Mouse (Mus musculus): ENCODE measurements around the gene Shb. TPM values are rescaled to one million over a fixed set of nuclear protein-coding genes. Genes with fewer than 3 reads are reported as not detected.
A peak's percentile ranks its signal among the peaks of the same experiment; 100 is the strongest.

The Shb gene
- polyA plus RNA-seq, 1 experiment from 2014 or later = 7.5 TPM

GRCm38 (mm10) chr4:45503380-45503779 is 28.9 kb downstream of the Shb start:
- Histone ChIP-seq H3K9ac (ENCODE audit: low read length) (no peak overlapping the region), H3K4me3 (ENCODE audit: low read depth, low read length) (no peak overlapping the region), H3K4me2 (ENCODE audit: low read depth) (no peak overlapping the region), H3K4me1 (ENCODE audit: control insufficient read depth, insufficient read depth, low read length) (peaks cover 34% of the 10 kb centered on the region), H3K27ac (ENCODE audit: low read depth, low read length) (no peak overlapping the region), H3K9me3 (ENCODE audit: control insufficient read depth, low read length) (no peaks in the 10 kb centered on the region), H3K27me3 (ENCODE audit: control insufficient read depth, insufficient read depth, low read length) (no peaks in the 10 kb centered on the region), H3K36me3 (ENCODE audit: control insufficient read depth, insufficient read depth, low read length) (no peaks in the 10 kb centered on the region)
- DNase-seq (ENCODE audit: low spot score) = no peak
- 61% methylated on average over 6 of the region's 6 CpGs for WGBS
- no peak for ATAC-seq (ENCODE audit: insufficient read depth, low FRiP score, low TSS enrichment)

GRCm38 (mm10) chr4:45502002-45502401 is 30.3 kb downstream of the Shb start:
- ATAC-seq (ENCODE audit: insufficient read depth, low FRiP score, low TSS enrichment) (no peak), DNase-seq (ENCODE audit: low spot score) (no peak)
- Histone ChIP-seq H3K9ac (ENCODE audit: low read length) (no peak overlapping the region), H3K9me3 (ENCODE audit: control insufficient read depth, low read length) (no peaks in the 10 kb centered on the region), H3K4me3 (ENCODE audit: low read depth, low read length) (no peak overlapping the region), H3K27me3 (ENCODE audit: control insufficient read depth, insufficient read depth, low read length) (no peaks in the 10 kb centered on the region), H3K4me1 (ENCODE audit: control insufficient read depth, insufficient read depth, low read length) (peaks cover 41% of the 10 kb centered on the region), H3K36me3 (ENCODE audit: control insufficient read depth, insufficient read depth, low read length) (no peaks in the 10 kb centered on the region), H3K4me2 (ENCODE audit: low read depth) (no peak overlapping the region), H3K27ac (ENCODE audit: low read depth, low read length) (no peak overlapping the region)
- 80% methylated on average over 9 of the region's 9 CpGs for WGBS

- Histone ChIP-seq H3K36me3 (ENCODE audit: control insufficient read depth, insufficient read depth, low read length) (no peaks in the 10 kb centered on the region), H3K9ac (ENCODE audit: low read length) (no peak overlapping the region), H3K27me3 (ENCODE audit: control insufficient read depth, insufficient read depth, low read length) (no peaks in the 10 kb centered on the region), H3K4me1 (ENCODE audit: control insufficient read depth, insufficient read depth, low read length) (peaks cover 36% of the 10 kb centered on the region), H3K27ac (ENCODE audit: low read depth, low read length) (no peak overlapping the region), H3K9me3 (ENCODE audit: control insufficient read depth, low read length) (no peaks in the 10 kb centered on the region), H3K4me3 (ENCODE audit: low read depth, low read length) (no peak overlapping the region), H3K4me2 (ENCODE audit: low read depth) (no peak overlapping the region)
- DNase-seq (ENCODE audit: low spot score) (no peak), ATAC-seq (ENCODE audit: insufficient read depth, low FRiP score, low TSS enrichment) (no peak)
- WGBS = 67% methylated on average over 8 of the region's 8 CpGs
Observed at GRCm38 (mm10) chr4:45500381-45500780, 31.9 kb downstream of the Shb start.

- no peaks in the 10 kb centered on the region for H3K36me3 ChIP-seq (ENCODE audit: control insufficient read depth, insufficient read depth, low read length)
- H3K9ac ChIP-seq (ENCODE audit: low read length) = no peak overlapping the region
- peaks cover 41% of the 10 kb centered on the region for H3K4me1 ChIP-seq (ENCODE audit: control insufficient read depth, insufficient read depth, low read length)
- H3K27ac ChIP-seq (ENCODE audit: low read depth, low read length) = 0 out of 2 replicates have a peak overlapping the region, but pooled peaks have one; percentile 21
- DNase-seq (ENCODE audit: low spot score) (no peak), ATAC-seq (ENCODE audit: insufficient read depth, low FRiP score, low TSS enrichment) (no peak)
- H3K9me3 ChIP-seq (ENCODE audit: control insufficient read depth, low read length) = no peaks in the 10 kb centered on the region
- WGBS = 7% methylated on average over 10 of the region's 10 CpGs
- no peak overlapping the region for H3K4me3 ChIP-seq (ENCODE audit: low read depth, low read length)
- 0 out of 2 replicates have a peak overlapping the region, but pooled peaks have one; percentile 3 for H3K4me2 ChIP-seq (ENCODE audit: low read depth)
- no peaks in the 10 kb centered on the region for H3K27me3 ChIP-seq (ENCODE audit: control insufficient read depth, insufficient read depth, low read length)
Observed at GRCm38 (mm10) chr4:45499556-45499955, 32.7 kb downstream of the Shb start.

- Histone ChIP-seq H3K9me3 (ENCODE audit: control insufficient read depth, low read length) (no peaks in the 10 kb centered on the region), H3K4me3 (ENCODE audit: low read depth, low read length) (no peak overlapping the region), H3K4me2 (ENCODE audit: low read depth) (0 out of 2 replicates have a peak overlapping the region, but pooled peaks have one; percentile 3), H3K27me3 (ENCODE audit: control insufficient read depth, insufficient read depth, low read length) (no peaks in the 10 kb centered on the region), H3K36me3 (ENCODE audit: control insufficient read depth, insufficient read depth, low read length) (no peaks in the 10 kb centered on the region), H3K9ac (ENCODE audit: low read length) (no peak overlapping the region), H3K27ac (ENCODE audit: low read depth, low read length) (no peak overlapping the region), H3K4me1 (ENCODE audit: control insufficient read depth, insufficient read depth, low read length) (peaks cover 46% of the 10 kb centered on the region)
- ATAC-seq (ENCODE audit: insufficient read depth, low FRiP score, low TSS enrichment) = 0 out of 2 replicates have a peak, but pooled peaks have one; percentile 26
- no peak for DNase-seq (ENCODE audit: low spot score)
- 8% methylated on average over 6 of the region's 6 CpGs for WGBS
Observed at GRCm38 (mm10) chr4:45499081-45499480, 33.2 kb downstream of the Shb start.

- H3K27ac ChIP-seq (ENCODE audit: low read depth, low read length) = peak overlapping the region; percentile 1; the same call in 1 of the 2 replicates
- no peak overlapping the region for H3K4me2 ChIP-seq (ENCODE audit: low read depth)
- H3K4me3 ChIP-seq (ENCODE audit: low read depth, low read length) = no peak overlapping the region
- no peak for DNase-seq (ENCODE audit: low spot score)
- 48% methylated on average over 5 of the region's 5 CpGs for WGBS
- H3K9ac ChIP-seq (ENCODE audit: low read length) = no peak overlapping the region
- peaks cover 52% of the 10 kb centered on the region for H3K4me1 ChIP-seq (ENCODE audit: control insufficient read depth, insufficient read depth, low read length)
- ATAC-seq (ENCODE audit: insufficient read depth, low FRiP score, low TSS enrichment) = no peak
- no peaks in the 10 kb centered on the region for H3K27me3 ChIP-seq (ENCODE audit: control insufficient read depth, insufficient read depth, low read length)
- H3K9me3 ChIP-seq (ENCODE audit: control insufficient read depth, low read length) = no peaks in the 10 kb centered on the region
- H3K36me3 ChIP-seq (ENCODE audit: control insufficient read depth, insufficient read depth, low read length) = no peaks in the 10 kb centered on the region
Observed at GRCm38 (mm10) chr4:45498345-45498744, 33.9 kb downstream of the Shb start.

GRCm38 (mm10) chr4:45497282-45497681 is 35.0 kb downstream of the Shb start:
- no peaks in the 10 kb centered on the region for H3K36me3 ChIP-seq (ENCODE audit: control insufficient read depth, insufficient read depth, low read length)
- 0 out of 2 replicates have a peak overlapping the region, but pooled peaks have one; percentile 34 for H3K27ac ChIP-seq (ENCODE audit: low read depth, low read length)
- ATAC-seq (ENCODE audit: insufficient read depth, low FRiP score, low TSS enrichment) (0 out of 2 replicates have a peak, but pooled peaks have one; percentile 21), DNase-seq (ENCODE audit: low spot score) (peak; percentile 42)
- H3K4me3 ChIP-seq (ENCODE audit: low read depth, low read length) = no peak overlapping the region
- no peak overlapping the region for H3K4me2 ChIP-seq (ENCODE audit: low read depth)
- H3K9ac ChIP-seq (ENCODE audit: low read length) = no peak overlapping the region; the same call in 1 of the 2 replicates
- no peaks in the 10 kb centered on the region for H3K9me3 ChIP-seq (ENCODE audit: control insufficient read depth, low read length)
- H3K27me3 ChIP-seq (ENCODE audit: control insufficient read depth, insufficient read depth, low read length) = no peaks in the 10 kb centered on the region
- 22% methylated on average over 6 of the region's 6 CpGs for WGBS
- peaks cover 63% of the 10 kb centered on the region for H3K4me1 ChIP-seq (ENCODE audit: control insufficient read depth, insufficient read depth, low read length)

GRCm38 (mm10) chr4:45495531-45496201 is 36.6 kb downstream of the Shb start:
- Histone ChIP-seq H3K9ac (ENCODE audit: low read length) (no peak overlapping the region), H3K4me1 (ENCODE audit: control insufficient read depth, insufficient read depth, low read length) (peaks cover 75% of the 10 kb centered on the region), H3K4me3 (ENCODE audit: low read depth, low read length) (no peak overlapping the region), H3K27ac (ENCODE audit: low read depth, low read length) (no peak overlapping the region), H3K4me2 (ENCODE audit: low read depth) (no peak overlapping the region), H3K36me3 (ENCODE audit: control insufficient read depth, insufficient read depth, low read length) (no peaks in the 10 kb centered on the region), H3K9me3 (ENCODE audit: control insufficient read depth, low read length) (no peaks in the 10 kb centered on the region), H3K27me3 (ENCODE audit: control insufficient read depth, insufficient read depth, low read length) (no peaks in the 10 kb centered on the region)
- WGBS = 49% methylated on average over 8 of the region's 8 CpGs
- ATAC-seq (ENCODE audit: insufficient read depth, low FRiP score, low TSS enrichment) (no peak), DNase-seq (ENCODE audit: low spot score) (no peak)

GRCm38 (mm10) chr4:45493786-45494400 is 38.4 kb downstream of the Shb start:
- no peak for ATAC-seq (ENCODE audit: insufficient read depth, low FRiP score, low TSS enrichment)
- Histone ChIP-seq H3K4me2 (ENCODE audit: low read depth) (no peak overlapping the region), H3K27me3 (ENCODE audit: control insufficient read depth, insufficient read depth, low read length) (no peaks in the 10 kb centered on the region), H3K9ac (ENCODE audit: low read length) (no peak overlapping the region), H3K4me3 (ENCODE audit: low read depth, low read length) (no peak overlapping the region), H3K27ac (ENCODE audit: low read depth, low read length) (no peak overlapping the region), H3K36me3 (ENCODE audit: control insufficient read depth, insufficient read depth, low read length) (no peaks in the 10 kb centered on the region), H3K4me1 (ENCODE audit: control insufficient read depth, insufficient read depth, low read length) (peaks cover 79% of the 10 kb centered on the region), H3K9me3 (ENCODE audit: control insufficient read depth, low read length) (no peaks in the 10 kb centered on the region)
- DNase-seq (ENCODE audit: low spot score) = no peak
- 10% methylated on average over 6 of the region's 6 CpGs for WGBS
